Mouse (Mus musculus): ENCODE results near the gene Nck2.

The Nck2 gene

DNA sequence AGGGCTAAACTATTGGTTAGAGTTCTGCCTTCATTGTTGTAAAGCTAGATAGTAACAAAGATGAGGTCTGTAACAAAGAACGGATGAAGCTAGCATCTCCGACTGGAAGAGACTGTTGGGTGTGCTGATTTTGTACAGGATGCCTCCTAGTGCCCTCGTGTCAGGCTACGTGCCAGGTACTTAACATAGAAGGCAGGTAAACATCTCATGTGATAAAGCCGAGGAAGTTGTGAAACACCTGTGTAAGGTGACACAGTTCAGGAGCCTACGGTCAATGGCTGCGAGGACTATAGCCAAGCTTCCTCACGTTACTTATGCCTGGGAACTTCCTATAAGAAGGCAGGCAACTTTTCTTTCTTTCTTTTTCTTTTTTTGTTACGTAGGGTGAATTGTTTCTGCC is at the start of gene Nck2:
Gene Nck2, plus strand, starts transcription at position 49 of the 400 bp plus-strand sequence.
- no peak for DNase-seq (ENCODE audit: low spot score in 2 of 2)

- DNase-seq (ENCODE audit: low spot score in 2 of 2): no peak
Observed at GRCm38 (mm10) chr1:43395040-43395439, 49.3 kb upstream of the Nck2 start.

DNA sequence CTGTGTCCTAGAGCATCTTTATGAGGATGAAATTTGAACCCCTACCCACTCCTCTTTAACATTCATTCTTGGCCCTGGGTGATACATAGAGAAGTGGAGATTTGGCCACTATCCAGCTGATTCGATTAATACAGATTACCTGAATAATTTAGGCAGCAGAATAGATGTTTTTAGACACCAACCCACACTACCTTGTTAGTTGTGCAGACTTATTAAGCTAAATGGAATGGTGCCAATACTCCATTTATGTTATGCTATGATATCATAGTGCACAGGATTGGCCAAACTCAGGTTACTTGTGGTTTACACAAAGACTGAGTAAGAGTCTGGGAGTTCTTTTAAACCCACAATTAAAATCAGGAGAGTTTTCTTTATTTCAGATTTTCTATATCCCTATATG is 48.6 kb upstream of the Nck2 start:
- no peak for DNase-seq (ENCODE audit: low spot score in 2 of 2)

GRCm38 (mm10) chr1:43396522-43396921 is 47.9 kb upstream of the Nck2 start:
- no peak for DNase-seq (ENCODE audit: low spot score in 2 of 2)

DNA sequence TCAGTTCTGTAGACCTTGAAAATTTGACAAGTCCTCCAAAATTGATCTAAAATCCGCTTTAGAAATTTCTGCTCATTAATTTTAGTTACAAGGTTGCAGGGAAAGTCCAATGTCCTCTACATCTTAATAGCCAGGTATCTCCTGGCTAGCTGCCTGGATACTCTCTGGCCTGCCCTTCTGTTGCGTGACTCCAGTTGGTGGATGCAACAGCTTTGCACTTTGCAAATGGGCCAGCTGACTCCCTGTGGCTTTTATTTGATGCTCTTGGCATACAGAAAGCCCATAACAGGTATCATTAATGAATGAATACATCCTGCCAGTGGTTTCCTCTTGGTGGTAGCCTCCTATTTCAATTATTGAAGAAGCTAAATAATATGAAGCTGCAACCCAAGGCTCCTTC is 47.3 kb upstream of the Nck2 start:
- no peak for DNase-seq (ENCODE audit: low spot score in 2 of 2)

GRCm38 (mm10) chr1:43398738-43399601 is 45.4 kb upstream of the Nck2 start:
- DNase-seq (ENCODE audit: low spot score in 2 of 2): no peak

DNA sequence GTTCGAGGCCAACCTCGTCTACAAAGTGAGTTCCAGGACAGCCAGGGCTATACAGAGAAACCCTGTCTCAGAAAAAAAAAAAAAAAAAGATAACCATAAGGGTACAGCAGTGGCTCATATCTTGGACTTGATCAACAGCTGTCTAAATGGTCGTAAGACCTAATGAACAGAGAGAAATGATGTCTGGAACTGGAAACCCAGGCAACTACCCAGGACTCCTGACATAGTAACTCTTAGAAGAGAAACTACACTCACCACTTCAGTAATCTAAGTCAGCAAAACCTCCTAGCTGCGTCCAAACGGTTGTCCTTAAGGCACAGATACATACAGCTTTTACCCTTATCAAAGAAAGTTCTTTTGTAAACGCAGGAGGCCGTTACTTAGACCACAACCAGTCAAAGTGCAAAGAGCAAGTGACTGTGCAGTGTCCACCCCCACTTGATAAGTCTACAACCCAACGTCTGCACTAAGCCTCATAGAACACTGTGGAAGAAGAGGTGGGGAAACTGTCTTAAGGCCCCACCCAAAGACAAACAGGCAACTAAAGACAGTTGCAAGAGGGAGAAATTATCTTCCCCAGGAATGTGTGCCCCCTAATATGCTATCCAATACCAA is 44.7 kb upstream of the Nck2 start:
- DNase-seq (ENCODE audit: low spot score in 2 of 2): no peak

DNA sequence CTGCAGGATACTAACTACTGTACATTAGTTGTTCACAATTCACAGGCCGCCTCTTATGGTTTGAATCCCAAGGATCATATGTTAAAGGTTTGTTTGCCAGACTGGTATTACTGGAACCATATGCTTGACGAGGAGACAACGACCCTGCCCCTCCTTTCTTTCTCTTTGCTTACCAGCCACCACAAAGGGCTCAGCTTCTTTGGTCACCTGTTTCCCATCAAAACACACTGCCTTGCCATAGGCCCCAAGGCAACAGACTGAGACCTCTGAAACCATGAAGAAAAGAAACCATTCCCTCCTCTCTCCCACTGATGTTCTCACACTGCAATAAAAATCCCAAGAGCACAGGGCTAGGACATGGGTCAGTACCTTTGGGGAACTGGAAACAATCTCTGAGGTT is 43.7 kb upstream of the Nck2 start:
- no peak for DNase-seq (ENCODE audit: low spot score in 2 of 2)

GRCm38 (mm10) chr1:43403341-43403740 is 41.0 kb upstream of the Nck2 start:
- peak; percentile 9 to 24 for DNase-seq (ENCODE audit: low spot score in 2 of 2)

DNA sequence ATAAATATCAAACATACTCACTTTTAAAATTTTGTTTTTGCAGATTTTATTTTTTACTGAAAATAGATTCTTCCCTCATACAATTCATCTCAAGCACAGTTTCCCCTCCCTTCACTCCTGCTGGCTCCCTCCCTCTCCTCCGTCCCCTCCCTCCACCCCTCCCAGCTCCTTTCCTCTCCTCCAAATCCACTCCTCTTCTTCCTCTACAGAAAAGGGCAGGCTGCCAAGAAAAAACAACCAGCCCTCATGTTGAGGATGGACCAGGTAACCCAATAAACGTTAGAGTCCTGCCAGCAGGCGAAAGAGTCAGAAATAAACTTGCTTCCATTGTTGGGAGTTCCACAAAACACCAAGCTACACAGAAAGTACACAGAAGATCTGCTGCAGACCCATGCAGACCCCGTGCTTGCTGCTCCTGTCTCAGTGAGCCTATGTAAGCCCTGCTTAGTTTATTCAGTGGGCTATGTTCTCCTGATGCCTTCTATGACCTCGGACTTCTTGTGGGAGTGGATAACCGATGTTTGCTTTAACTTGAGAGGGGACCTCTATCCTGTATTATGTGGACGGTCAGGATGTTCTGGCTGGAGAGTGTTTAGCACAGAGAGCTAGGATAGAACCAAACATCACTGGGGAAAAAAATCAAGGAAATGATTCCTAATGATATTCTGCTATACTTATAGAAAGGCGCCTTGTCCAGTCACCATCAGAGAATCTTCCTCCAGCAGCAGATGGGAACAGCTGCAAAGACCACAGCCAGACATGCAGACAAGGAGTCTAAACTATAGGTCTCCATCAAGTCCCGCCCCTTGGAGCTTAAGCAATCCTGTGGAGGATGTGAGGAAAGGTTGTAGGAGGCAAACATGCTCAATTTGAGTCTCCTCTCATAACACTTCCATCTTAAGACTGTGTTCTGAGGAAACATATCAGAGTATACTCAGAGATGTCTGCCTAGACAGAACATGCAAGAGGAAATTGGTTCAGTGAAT is 39.4 kb upstream of the Nck2 start:
- no peak for DNase-seq (ENCODE audit: low spot score in 2 of 2)

GRCm38 (mm10) chr1:43409019-43409418 is 35.4 kb upstream of the Nck2 start:
- DNase-seq (ENCODE audit: low spot score in 2 of 2): no peak

GRCm38 (mm10) chr1:43412825-43413224 is 31.6 kb upstream of the Nck2 start:
- no peak for DNase-seq (ENCODE audit: low spot score in 2 of 2)

DNA sequence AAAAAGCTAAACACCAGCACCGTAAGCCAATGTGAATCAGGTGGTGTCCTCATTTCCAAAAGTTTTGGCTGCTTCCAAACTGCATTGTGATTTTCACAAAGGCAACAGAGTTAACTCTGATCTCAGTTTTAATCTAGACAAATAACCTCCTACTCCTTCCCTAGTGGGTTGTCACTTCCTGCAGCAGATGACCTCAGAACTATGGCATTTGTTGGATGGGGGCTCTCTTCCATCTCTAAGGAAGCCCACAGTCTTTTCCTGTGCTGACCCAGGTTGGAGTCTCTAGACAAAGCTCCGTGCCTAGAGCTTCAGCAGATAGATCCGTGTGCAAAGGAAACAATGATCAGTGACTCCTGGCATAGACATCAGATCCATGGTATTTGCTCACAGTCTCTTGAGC is 31.1 kb upstream of the Nck2 start:
- no peak for DNase-seq (ENCODE audit: low spot score in 2 of 2)

DNA sequence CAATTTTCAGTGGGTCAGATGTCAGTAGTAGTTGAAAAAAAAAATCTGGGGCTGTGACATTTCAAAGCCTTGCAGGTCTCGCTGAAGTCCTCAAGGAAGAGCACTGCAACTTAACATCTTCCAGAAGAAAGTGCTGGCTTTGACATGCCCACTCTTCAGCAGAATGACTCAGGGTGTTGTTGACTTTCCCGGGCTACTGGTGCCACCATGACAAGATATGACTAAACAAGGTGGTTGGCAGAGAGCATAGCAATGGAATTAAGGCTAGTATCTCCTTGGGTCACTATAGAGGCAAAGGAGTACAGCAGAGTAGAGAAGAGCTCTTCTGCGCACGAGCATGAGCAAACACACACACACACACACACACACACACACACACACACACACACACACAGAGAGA is 30.6 kb upstream of the Nck2 start:
- DNase-seq (ENCODE audit: low spot score in 2 of 2): no peak

GRCm38 (mm10) chr1:43414228-43414627 is 30.2 kb upstream of the Nck2 start:
- DNase-seq (ENCODE audit: low spot score in 2 of 2): peak; percentile 19 to 33

DNA sequence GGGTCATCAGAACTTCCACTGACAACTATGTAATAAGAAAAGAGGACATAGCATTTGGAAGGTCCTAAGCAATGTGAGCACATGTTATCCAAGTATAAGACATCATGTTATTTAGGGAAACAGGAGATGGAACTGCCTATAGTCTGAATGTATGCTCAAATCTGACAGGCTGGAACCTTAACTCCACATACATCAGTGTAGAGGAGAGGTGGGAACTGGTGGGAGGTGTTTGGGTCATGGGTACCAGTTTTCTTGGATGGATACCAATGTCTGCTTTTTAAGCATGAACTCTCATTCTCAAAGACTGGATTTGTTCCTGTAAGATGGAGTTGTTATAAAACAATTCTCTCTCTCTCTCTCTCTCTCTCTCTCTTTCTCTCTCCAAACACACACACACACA is 29.4 kb upstream of the Nck2 start:
- DNase-seq (ENCODE audit: low spot score in 2 of 2): no peak

DNA sequence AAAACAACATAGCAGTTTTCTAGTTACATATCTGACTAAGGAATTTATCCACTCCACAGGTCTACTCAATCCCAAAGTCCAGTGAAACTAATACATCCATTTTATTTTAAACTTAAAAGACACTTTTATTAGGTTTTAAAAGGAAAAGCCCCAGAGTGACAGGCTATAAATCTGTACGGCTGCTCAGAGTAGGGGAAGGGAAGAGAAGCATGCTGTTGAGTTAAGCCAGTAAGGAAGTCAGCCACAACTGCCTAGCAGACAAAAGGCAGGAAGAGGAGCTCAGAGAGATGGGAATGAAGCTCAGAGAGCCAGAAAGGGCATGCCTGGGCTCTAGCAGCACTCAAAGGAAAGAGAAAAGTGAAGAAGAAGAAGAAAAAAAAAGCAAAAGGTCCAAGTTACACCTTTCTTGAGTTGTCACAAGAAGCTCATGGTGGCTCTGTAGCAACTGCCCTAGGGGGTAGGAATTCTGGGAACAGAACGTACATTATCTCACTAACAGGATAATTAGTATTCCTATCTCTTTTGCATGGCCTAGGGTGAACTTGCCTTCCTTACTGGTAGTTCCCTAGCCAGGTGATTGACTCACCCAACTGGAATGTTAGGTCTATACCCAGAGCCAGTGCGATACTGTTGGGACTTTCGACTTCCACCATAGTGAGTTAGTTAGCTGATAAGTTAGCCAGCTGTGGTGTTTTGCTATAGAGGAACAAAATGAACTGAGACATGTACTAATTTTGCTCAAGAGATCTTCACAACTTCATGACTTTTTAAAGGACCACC is 21.2 kb upstream of the Nck2 start:
- DNase-seq (ENCODE audit: low spot score in 2 of 2): no peak

- DNase-seq (ENCODE audit: low spot score in 2 of 2): no peak
Observed at GRCm38 (mm10) chr1:43426526-43426925, 17.9 kb upstream of the Nck2 start.

DNA sequence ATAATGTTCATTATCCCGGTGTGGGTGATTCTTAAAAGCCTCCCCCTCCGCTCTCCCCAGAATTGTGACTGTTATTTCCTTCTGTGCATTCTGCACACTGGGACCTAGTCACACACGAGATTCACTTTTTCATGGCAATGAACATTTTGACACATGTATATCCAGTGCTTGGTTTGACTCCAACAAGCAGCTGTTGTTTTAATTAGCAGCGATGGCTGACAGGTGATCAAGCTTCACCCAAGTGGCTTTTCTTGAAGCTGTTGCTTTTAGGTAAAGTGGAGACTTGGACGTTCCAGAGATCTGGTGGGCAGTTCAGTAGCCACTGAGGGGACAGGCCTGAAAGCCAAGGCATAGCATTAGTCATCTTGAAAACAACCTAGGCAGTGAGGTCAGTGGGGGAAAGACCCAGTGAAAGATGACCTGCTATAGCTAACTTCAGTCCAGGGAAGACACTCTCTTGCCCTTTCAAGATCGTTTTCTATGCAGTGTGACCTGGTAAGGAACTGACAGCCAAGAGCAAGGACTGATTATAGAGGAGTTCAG is 17.3 kb upstream of the Nck2 start:
- DNase-seq (ENCODE audit: low spot score in 2 of 2): no peak

DNA sequence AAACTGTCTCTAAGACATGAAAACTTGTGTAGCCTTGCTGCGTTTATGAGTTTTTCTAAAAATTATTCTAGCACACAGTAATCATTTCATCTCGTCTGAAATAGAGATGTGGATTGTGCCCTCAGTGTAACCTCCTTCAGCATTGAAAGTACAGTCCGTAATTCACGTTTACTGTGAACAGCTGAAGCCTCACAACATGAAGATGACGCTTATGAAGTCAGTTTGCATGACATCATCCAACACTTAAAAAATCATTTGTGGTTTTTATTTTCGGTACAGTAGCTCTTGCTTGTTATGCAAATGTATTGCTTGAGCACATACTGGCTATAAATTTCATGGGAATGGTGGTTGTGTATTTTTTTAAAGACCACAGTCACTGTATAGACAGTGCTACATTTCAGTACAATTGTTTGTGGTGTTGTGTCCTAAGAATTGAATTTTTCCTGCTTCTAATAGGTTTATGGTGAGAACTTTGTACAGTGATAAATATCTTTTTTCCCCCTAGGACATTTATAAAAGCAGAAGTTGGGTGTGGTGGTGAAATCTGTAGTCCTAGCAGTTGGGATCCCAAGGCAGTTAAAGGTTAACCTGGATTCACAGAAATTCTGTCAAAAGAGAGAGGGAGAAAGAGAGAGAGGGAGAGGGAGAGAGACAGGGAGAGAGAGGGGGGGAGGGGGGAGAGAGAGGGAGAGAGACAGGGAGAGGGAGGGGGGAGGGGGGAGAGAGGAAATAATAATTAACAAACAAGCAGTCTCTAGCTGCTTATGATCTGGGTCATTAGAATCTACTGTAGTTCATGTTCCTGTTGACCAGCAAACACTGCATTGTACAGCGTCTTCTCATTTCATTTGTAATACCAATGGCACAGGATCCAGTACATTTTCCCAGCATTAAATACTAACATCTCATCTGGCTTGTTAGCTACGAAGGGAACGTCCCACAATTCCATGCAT is 14.2 kb upstream of the Nck2 start:
- no peak for DNase-seq (ENCODE audit: low spot score in 2 of 2)
